23 mouse cellular contexts compared by ENCODE assay signal in the genomic region with DNA sequence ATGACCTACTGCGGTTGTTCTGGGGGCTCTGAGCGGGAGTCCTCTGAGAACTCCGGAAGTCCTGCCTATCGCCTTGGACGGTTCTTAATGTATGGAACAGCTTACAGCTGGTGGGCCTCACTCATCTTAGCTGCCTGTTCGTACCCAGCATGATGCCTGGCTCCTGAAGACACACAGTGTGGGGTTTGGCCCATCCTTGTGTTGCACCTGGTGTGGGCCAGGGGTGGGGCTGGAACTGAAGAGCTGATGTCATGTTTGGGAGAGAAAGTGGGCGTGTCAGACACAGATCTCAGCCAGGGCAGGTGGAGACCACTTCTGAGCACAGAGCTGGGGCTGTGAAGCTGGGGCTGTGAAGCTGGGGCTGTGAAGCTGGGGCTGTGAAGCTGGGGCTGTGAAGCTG. TPM values are rescaled to one million over a fixed set of nuclear protein-coding genes. Genes with fewer than 3 reads are reported as not detected.
DNase-seq lines count a peak whose midpoint lies in the region; ATAC-seq and TF ChIP-seq lines count a peak whose summit lies in the region.
"Had no signal": no experiment of that assay in that cellular context is flagged by ENCODE, and none has a peak within 500 bp of the region (broad histone marks: within the 10 kb centered on the region; RNA-seq: fewer than 3 reads in every experiment).

No protein-coding gene starts in this region.

- ATAC-seq in heart, embryonic 15.5 days (replicated peaks; ENCODE audit: insufficient number of reproducible peaks, insufficient read depth, low FRiP score, low read depth): no peak
- ATAC-seq in liver, embryonic 14.5 days (ENCODE audit: insufficient read depth): peak; percentile 23; the same call in 1 of the 2 replicates
- no peak for ATAC-seq in megakaryocyte progenitor cell, adult 5-6 weeks (replicated peaks; ENCODE audit: poor library complexity)
- ATAC-seq in megakaryocyte-erythroid progenitor cell, adult 5-6 weeks (replicated peaks; ENCODE audit: low FRiP score, low TSS enrichment, poor library complexity, severe bottlenecking): no peak
- no peak for ATAC-seq in forebrain, embryonic 11.5 days (replicated peaks; ENCODE audit: low FRiP score)
- ATAC-seq: forebrain, embryonic 16.5 days; inflammation-experienced regulatory T-cells, adult 6 months; lung, postnatal 0 days had no signal

- intact Hi-C loops in heart, postnatal 10 days (cut with DNase I): no loop called here

- no peaks in the 10 kb centered on the region for H3K9me3 ChIP-seq in heart, embryonic 15.5 days (replicated peaks)
- H3K9me3 ChIP-seq in liver, embryonic 14.5 days (ENCODE audit: control insufficient read depth, low read length): no peaks in the 10 kb centered on the region; the same call in 1 of the 2 replicates
- H3K9me3 ChIP-seq in forebrain, embryonic 11.5 days (ENCODE audit: control insufficient read depth, low read length): no peaks in the 10 kb centered on the region
- H3K9me3 ChIP-seq: embryonic facial prominence, embryonic 12.5 days; hindbrain, embryonic 13.5 days; neural tube, embryonic 15.5 days had no signal

- peaks cover 13% of the 10 kb centered on the region for H3K4me1 ChIP-seq in heart, embryonic 15.5 days (replicated peaks)
- peaks cover 8 to 23% of the 10 kb centered on the region in 2 experiments for H3K4me1 ChIP-seq in liver, embryonic 14.5 days (replicated peaks; ENCODE audit: control insufficient read depth in 2 of 2, insufficient read depth in 2 of 2, low read length in 1 of 2)
- no peaks in the 10 kb centered on the region for H3K4me1 ChIP-seq in forebrain, embryonic 11.5 days (replicated peaks; ENCODE audit: control insufficient read depth, insufficient read depth, low read length)
- H3K4me1 ChIP-seq: embryonic facial prominence, embryonic 12.5 days; hindbrain, embryonic 13.5 days; neural tube, embryonic 15.5 days had no signal

- peak overlapping the region; percentile 27; the same call in 1 of the 2 replicates for H3K27ac ChIP-seq in heart, embryonic 15.5 days
- no peak overlapping the region for H3K27ac ChIP-seq in liver, embryonic 14.5 days
- H3K27ac ChIP-seq in forebrain, embryonic 11.5 days (ENCODE audit: low read depth, low read length): no peak overlapping the region
- H3K27ac ChIP-seq: embryonic facial prominence, embryonic 12.5 days; hindbrain, embryonic 13.5 days; neural tube, embryonic 15.5 days; stomach, postnatal 0 days had no signal

- no peak overlapping the region for H3K9ac ChIP-seq in heart, embryonic 15.5 days
- H3K9ac ChIP-seq in liver, embryonic 14.5 days (replicated peaks): no peak overlapping the region
- no peak overlapping the region for H3K9ac ChIP-seq in forebrain, embryonic 11.5 days (ENCODE audit: low read length)
- H3K9ac ChIP-seq: embryonic facial prominence, embryonic 12.5 days; hindbrain, embryonic 13.5 days; neural tube, embryonic 15.5 days had no signal

- peaks cover 26% of the 10 kb centered on the region for H3K36me3 ChIP-seq in heart, embryonic 15.5 days
- H3K36me3 ChIP-seq in liver, embryonic 14.5 days (replicated peaks; ENCODE audit: control insufficient read depth, insufficient read depth, low read depth): no peaks in the 10 kb centered on the region
- no peaks in the 10 kb centered on the region for H3K36me3 ChIP-seq in forebrain, embryonic 11.5 days (ENCODE audit: control insufficient read depth, insufficient read depth, low read length)
- H3K36me3 ChIP-seq: embryonic facial prominence, embryonic 12.5 days; hindbrain, embryonic 13.5 days; neural tube, embryonic 15.5 days had no signal

- TF ChIP-seq EP300 in liver, embryonic 14.5 days (IDR thresholded peaks at IDR 0.05; ENCODE audit: low read depth): no peak

- no peak for TF ChIP-seq CTCF in liver, embryonic 14.5 days (IDR thresholded peaks at IDR 0.05; ENCODE audit: low read depth)

- 79% methylated on average over 7 of the region's 7 CpGs for WGBS in heart, embryonic 15.5 days
- WGBS in liver, embryonic 14.5 days (ENCODE audit: insufficient replicate concordance): 67% methylated on average over 7 of the region's 7 CpGs
- 82% methylated on average over 7 of the region's 7 CpGs for WGBS in forebrain, embryonic 11.5 days

- H3K4me3 ChIP-seq in heart, embryonic 15.5 days: no peak overlapping the region
- H3K4me3 ChIP-seq in liver, embryonic 14.5 days (ENCODE audit: insufficient read depth in 1 of 2, low read depth in 2 of 2, low read length in 2 of 2): no peak overlapping the region
- H3K4me3 ChIP-seq in forebrain, embryonic 11.5 days (ENCODE audit: low read depth, low read length): no peak overlapping the region
- H3K4me3 ChIP-seq: embryonic facial prominence, embryonic 12.5 days; hindbrain, embryonic 13.5 days; neural tube, embryonic 15.5 days had no signal

- DNase-seq in heart, postnatal 10 days: no peak
- peak; percentile 26 for DNase-seq in T-cell, adult 2 months (ENCODE audit: low spot score)
- no peak for DNase-seq in liver, embryonic 14.5 days (ENCODE audit: low read depth in 3 of 3, low spot score in 3 of 3)
- peak; percentile 88 for DNase-seq in thymus, postnatal 14 days
- DNase-seq in forebrain, embryonic 11.5 days (ENCODE audit: low spot score): no peak
- DNase-seq: adrenal gland, postnatal 14 days; cerebellum, adult 9-11 months; heart, postnatal 14 days; kidney, adult 2 months; kidney, postnatal 14 days; left cerebral cortex, postnatal 4 days; midbrain, embryonic 14.5 days; right cerebral cortex, postnatal 25 days had no signal

- no peak overlapping the region for H3K4me2 ChIP-seq in heart, embryonic 15.5 days
- no peak overlapping the region for H3K4me2 ChIP-seq in liver, embryonic 14.5 days (ENCODE audit: low read depth)
- no peak overlapping the region for H3K4me2 ChIP-seq in forebrain, embryonic 11.5 days (ENCODE audit: low read depth, low read length, severe bottlenecking)
- H3K4me2 ChIP-seq: embryonic facial prominence, embryonic 12.5 days; hindbrain, embryonic 13.5 days; neural tube, embryonic 15.5 days had no signal

- H3K27me3 ChIP-seq in heart, embryonic 15.5 days: no peaks in the 10 kb centered on the region
- H3K27me3 ChIP-seq in liver, embryonic 14.5 days (ENCODE audit: control insufficient read depth, insufficient read depth, low read length): no peaks in the 10 kb centered on the region
- H3K27me3 ChIP-seq in forebrain, embryonic 11.5 days (ENCODE audit: control insufficient read depth, insufficient read depth, low read length): no peaks in the 10 kb centered on the region
- H3K27me3 ChIP-seq: embryonic facial prominence, embryonic 12.5 days; hindbrain, embryonic 13.5 days; neural tube, embryonic 15.5 days had no signal

RNA-seq across cellular contexts. Expression of gene Nrap, which starts 9.5 kb away (rescaled TPM):
- 37.8 and 43.0 TPM in 2 replicates for polyA plus RNA-seq in heart, embryonic 15.5 days (2015; fragmentation: Nextera tagmentation; extraction: Ambion mirVana)
- 100 to 1,000 TPM; 290 to 325 TPM for total RNA-seq in heart, postnatal 10 days (2021)
- 0.06 and 0.10 TPM in 2 replicates for polyA plus RNA-seq in liver, embryonic 14.5 days (2012; rRNA removed)
- 0.05 and 0.06 TPM in 2 replicates for polyA plus RNA-seq in liver, embryonic 14.5 days (2014; fragmentation: Nextera tagmentation; extraction: Ambion mirVana)
- total RNA-seq in megakaryocyte progenitor cell, adult 5-6 weeks (2015): 0.39 TPM in 1 of 2 replicates, not detected in the other
- 0.46 and 1.6 TPM in 2 replicates for total RNA-seq in megakaryocyte progenitor cell, adult 5-6 weeks (2017)
- total RNA-seq in megakaryocyte-erythroid progenitor cell, adult 5-6 weeks (2014; fragmentation: Nextera tagmentation): 0.13 TPM in 1 of 2 replicates, not detected in the other
- total RNA-seq in megakaryocyte-erythroid progenitor cell, adult 5-6 weeks (2017): 0.09 and 0.15 TPM in 2 replicates
- polyA plus RNA-seq in forebrain, embryonic 11.5 days (2014; fragmentation: Nextera tagmentation; extraction: Ambion mirVana): 0.17 and 0.20 TPM in 2 replicates
- polyA plus RNA-seq: inflammation-experienced regulatory T-cells, adult 6 months had no signal

RNA-seq across cellular contexts. Expression of gene Casp7, which starts 16.6 kb away (rescaled TPM):
- polyA plus RNA-seq in heart, embryonic 15.5 days (2015; fragmentation: Nextera tagmentation; extraction: Ambion mirVana): 25.6 and 28.4 TPM in 2 replicates
- 10 to 100 TPM; 20.7 to 23.8 TPM for total RNA-seq in heart, postnatal 10 days (2021)
- 6.7 and 9.5 TPM in 2 replicates for polyA plus RNA-seq in liver, embryonic 14.5 days (2012; rRNA removed)
- 11.9 and 13.2 TPM in 2 replicates for polyA plus RNA-seq in liver, embryonic 14.5 days (2014; fragmentation: Nextera tagmentation; extraction: Ambion mirVana)
- total RNA-seq in megakaryocyte progenitor cell, adult 5-6 weeks (2015): 65.7 and 71.0 TPM in 2 replicates
- total RNA-seq in megakaryocyte progenitor cell, adult 5-6 weeks (2017): 48.4 and 53.7 TPM in 2 replicates
- total RNA-seq in megakaryocyte-erythroid progenitor cell, adult 5-6 weeks (2014; fragmentation: Nextera tagmentation): 18.6 and 31.0 TPM in 2 replicates
- total RNA-seq in megakaryocyte-erythroid progenitor cell, adult 5-6 weeks (2017): 30.9 and 31.3 TPM in 2 replicates
- 17.4 and 19.6 TPM in 2 replicates for polyA plus RNA-seq in forebrain, embryonic 11.5 days (2014; fragmentation: Nextera tagmentation; extraction: Ambion mirVana)

Comparison
In these comparisons a context has a peak if more than half of its experiments do, and no peak if none do; other contexts are left out.
1. DNase-seq: peak in T-cell, adult 2 months (single experiment) and thymus, postnatal 14 days (single experiment); none in heart, postnatal 10 days (0 of 2), liver, embryonic 14.5 days (0 of 3) and forebrain, embryonic 11.5 days (single experiment).
2. RNA of gene Nrap, which starts 9.5 kb away (total RNA-seq): 290 to 325 TPM in heart, postnatal 10 days; 0.39 to 1.6 TPM in megakaryocyte progenitor cell, adult 5-6 weeks and 0.09 to 0.15 TPM in megakaryocyte-erythroid progenitor cell, adult 5-6 weeks; every median in the first group is over 100 times any median in the second.